Mouse (Mus musculus) kidney, adult 8-10 months (tissue): Measurements from ENCODE around the gene Clpp.

Source experiments
- DNase-seq, 2 experiments: peaks; one replicate each; pipeline ENCODE4 v3.0.0; 2022

Clpp gene

DNA sequence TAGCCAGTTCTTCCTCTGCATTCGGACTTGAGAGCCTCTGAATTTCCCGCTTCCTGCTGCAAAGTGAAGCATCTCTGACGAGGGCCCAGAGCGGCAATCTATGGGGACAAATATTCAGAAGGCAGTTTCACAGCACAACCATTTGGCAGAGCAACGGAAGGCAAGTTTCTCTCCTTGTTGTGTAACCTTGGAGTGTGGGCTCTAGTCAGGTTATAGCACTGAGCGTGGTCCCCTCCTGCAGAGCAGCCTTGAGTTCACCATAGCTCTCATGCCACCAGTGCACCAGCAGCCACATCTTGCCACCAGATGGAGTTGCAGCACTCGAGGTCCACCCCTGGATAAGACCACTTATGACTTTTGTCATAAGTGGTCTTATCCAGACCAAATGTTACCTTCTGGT lies 1.7 kb upstream of the Clpp start:
- no peak for DNase-seq

DNA sequence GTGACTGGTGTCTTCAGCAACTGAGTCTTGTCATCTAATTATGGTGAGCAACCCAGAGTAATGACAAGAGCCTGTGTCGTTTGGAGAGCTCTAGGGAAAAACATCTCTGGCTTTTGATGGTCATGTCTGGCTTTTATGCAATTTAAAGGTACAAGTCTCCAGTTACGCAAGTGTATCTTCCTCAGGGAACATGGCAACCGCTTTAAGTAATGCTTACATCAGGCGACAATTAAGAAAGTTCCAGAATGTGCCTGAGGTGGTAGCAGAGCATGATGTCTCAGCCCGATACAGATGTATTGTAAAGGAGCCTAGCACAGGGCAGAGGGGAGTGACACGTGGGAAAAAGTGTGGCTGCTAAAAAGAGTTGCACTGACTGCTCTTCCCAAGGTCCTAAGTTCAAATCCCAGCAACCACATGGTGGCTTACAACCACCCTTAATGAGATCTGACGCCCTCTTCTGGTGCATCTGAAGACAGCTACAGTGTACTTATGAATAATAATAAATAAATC lies 1.1 kb upstream of the Clpp start:
- no peak for DNase-seq

- no peak for DNase-seq
These were observed 514 bp upstream of the Clpp start for GRCm38 (mm10) chr17:56989467-56990114.

DNA sequence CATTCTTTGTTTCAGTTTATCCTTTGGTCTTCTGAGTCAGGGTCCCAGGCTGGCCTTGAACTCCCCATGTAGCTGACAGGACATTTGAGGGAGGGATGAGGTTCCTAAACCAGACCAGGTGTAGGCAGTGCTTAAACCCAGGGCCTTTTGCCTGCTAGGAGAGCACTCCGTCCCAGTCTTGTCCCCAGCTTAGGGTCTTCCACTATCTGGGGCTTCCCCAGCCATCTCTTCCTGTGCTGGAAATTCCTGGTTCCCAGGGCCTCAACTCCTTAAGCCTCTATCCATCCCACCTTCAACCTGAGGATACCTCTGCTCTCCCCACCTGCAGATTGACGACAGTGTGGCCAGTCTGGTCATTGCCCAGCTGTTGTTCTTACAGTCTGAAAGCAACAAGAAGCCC lies 861 bp downstream of the Clpp start:
- no peak for DNase-seq

GRCm38 (mm10) chr17:56995046-56995445 lies 4.9 kb downstream of the Clpp start:
- no peak for DNase-seq

DNA sequence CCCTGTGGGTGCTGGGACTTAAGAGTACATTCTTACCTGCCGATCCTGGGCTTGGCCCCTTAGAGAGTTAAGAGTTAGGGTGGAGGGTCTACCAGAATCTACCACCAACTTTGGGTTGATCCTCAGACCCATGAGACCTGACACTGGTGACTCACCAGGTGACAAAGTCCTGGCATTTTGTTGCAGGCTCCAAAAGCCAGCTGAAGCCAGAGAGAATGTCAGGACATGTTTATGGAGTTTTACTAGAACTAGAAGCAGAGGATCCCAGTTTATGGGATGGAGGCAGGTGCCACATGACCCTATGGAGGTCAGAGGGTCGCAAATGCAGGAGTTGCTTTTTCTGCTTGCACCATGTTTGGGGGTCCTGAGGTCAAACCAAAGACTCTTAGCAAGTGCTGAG lies 6.4 kb downstream of the Clpp start:
- peak in 1 of 2 experiments; percentile 11 for DNase-seq

GRCm38 (mm10) chr17:56997029-56997667 lies 7.0 kb downstream of the Clpp start, which contains the start of gene Alkbh7:
Gene Alkbh7, plus strand, starts transcription at chr17:56997339.
- peak; percentile 99 for DNase-seq

DNA sequence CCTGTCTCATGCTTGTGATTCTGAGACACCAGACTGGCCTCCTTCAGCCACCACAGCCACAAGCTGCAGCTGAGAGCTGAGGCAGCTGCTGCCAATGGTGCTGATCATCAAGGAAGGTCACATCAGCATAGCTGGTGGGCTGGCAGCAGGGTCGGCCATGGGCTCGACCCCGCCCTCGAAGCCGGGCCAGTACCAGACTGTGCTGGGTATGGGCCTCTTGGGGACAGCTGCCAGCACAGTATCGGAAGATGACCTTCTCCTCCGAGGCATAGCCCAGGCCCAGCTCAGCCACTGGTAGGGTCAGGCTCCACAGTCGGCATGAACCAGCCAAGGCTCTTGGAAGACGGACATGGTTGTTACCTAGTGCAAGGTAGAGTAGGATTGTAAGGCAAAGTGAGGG lies 9.3 kb downstream of the Clpp start:
- no peak for DNase-seq

GRCm38 (mm10) chr17:56999968-57000609 lies 10.0 kb downstream of the Clpp start, which contains the start of gene Pspn:
Gene Pspn, minus strand, starts transcription at chr17:57000018.
- DNase-seq = no peak

GRCm38 (mm10) chr17:57001228-57001627 lies 11.1 kb downstream of the Clpp start:
- DNase-seq = no peak

DNA sequence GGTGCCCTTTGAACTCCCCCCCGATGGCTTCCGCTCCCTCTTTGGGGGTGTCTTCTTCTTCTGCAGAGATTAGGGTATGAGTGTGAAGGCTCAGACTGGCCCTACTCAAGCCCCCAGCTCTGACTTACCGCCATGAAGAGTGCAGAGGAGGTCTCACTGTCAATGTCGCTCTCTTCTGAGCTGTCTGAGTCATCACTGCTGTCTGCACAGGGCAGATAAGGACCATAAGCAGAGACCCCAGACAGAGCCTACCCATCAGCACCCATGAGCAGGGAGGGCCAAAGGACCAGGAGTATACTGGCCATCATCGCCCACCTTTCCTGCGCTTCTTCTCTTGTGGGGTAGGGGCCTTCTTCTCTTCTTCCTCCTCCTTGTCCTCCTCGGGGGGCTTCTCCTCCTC lies 13.9 kb downstream of the Clpp start:
- DNase-seq = no peak

- DNase-seq = no peak
These were observed 17.2 kb downstream of the Clpp start for GRCm38 (mm10) chr17:57007137-57007905.

GRCm38 (mm10) chr17:57010911-57011235 lies 20.8 kb downstream of the Clpp start:
- no peak for DNase-seq

GRCm38 (mm10) chr17:57011236-57012141 lies 21.4 kb downstream of the Clpp start, which contains the start of the genes Gtf2f1 and Gm17949:
Gene Gtf2f1, minus strand, starts transcription at chr17:57011288.
Gene Gm17949, plus strand, starts transcription at chr17:57011469.
- DNase-seq = peak; percentile 93 to 94

DNA sequence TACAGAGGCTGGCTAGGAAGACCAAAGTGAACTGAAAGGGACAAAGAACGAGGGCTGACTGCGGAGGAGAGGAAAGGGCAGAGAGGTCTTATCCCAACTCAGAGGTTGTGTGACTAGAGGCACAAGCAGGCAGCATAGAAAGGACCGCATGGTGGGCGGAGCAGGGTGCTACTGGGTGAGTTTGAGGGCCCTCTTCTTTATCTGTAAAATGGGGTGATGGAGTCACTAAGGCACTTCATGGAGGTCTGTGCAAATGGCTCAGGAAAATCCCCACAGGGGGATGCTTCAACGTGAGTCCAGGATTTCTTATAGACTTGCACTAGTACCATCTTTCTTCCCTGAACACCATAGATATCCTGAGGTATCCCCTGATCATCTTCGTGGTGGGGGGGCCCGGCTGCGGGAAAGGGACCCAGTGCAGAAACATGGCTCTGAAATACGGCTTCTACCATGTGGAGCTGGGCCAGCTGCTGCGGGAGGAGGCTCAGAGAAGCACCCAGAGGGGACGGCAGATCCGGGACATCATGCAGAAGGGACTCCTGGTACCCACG lies 22.2 kb downstream of the Clpp start:
- DNase-seq = no peak

DNA sequence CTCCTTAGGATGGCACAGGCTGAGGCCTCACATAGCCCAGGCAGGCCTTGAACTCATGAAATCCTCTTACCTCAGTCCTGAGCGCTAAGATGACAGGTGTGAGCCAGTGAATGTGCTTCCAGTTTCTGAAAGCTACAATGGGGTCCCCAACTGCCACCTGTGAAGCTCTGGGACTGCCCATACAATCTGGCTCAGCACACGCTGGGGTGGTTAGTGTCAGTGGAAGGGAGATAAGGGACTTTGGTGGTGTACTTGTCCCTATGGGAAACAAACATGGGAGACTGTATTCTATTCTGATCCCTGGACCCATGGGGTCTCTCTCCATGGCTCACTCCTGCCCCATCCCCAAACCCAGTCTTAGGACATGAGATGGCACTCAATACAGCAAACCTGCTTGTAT lies 29.6 kb downstream of the Clpp start:
- DNase-seq = no peak

DNA sequence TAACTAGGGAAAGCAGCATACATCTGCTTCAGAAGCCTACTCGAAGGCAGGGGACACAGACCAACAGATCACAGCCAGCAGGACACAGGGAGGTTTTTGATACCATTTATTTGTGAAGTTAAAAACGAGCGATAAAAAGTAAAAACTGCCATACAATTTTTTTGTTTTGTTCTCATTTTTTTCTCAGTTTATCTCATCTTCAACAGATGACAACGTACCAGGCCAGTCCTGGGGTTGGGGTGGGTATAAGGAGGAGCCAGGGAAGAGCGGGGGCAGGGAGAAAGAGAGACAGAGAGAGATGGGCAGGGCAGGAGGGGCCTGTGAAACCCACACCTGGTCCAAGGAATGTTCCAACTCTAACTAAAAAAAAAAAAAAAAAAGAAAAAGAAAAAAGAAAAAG lies 30.9 kb downstream of the Clpp start:
- no peak for DNase-seq

- DNase-seq = no peak
These were observed 37.4 kb downstream of the Clpp start for GRCm38 (mm10) chr17:57027471-57027870.

GRCm38 (mm10) chr17:57029691-57030090 lies 39.6 kb downstream of the Clpp start:
- peak in 1 of 2 experiments; percentile 26 for DNase-seq

GRCm38 (mm10) chr17:57030931-57031660 lies 41.0 kb downstream of the Clpp start, which contains the start of gene Khsrp:
Gene Khsrp, minus strand, starts transcription at chr17:57031522.
- peak in 1 of 2 experiments; percentile 23 for DNase-seq
